Mouse (Mus musculus) lung, postnatal 0 days (tissue): ENCODE measurements around the gene Capn10.

ENCODE experiments used
- CTCF ChIP-seq: IDR thresholded peaks from 2 replicates; pipeline ENCODE4 v1.5.1; 2016; ENCODE audit warnings: antibody characterized with exemption, mild to moderate bottlenecking
- EP300 ChIP-seq: IDR thresholded peaks from 2 replicates; pipeline ENCODE4 v1.6.1; 2016; ENCODE audit warnings: antibody characterized with exemption, mild to moderate bottlenecking, control low read depth

- TF ChIP-seq CTCF, result no peak
- TF ChIP-seq EP300, result no peak
These were observed 15.0 kb upstream of the Capn10 start for GRCm38 (mm10) chr1:92919151-92919550.
